Mouse (Mus musculus) lung, postnatal 0 days (tissue): ENCODE measurements around the gene Abhd17c. TPM values are rescaled to one million over a fixed set of nuclear protein-coding genes. Genes with fewer than 3 reads are reported as not detected.

ENCODE experiments used
- ATAC-seq: fragments of 200-750 bp; cut with Nextera tagmentation; 2 replicates; pipeline ENCODE4 v1.8.0; 2017; ENCODE audit warnings: moderate library complexity
- DNase-seq: peaks from one replicate; pipeline ENCODE4 v3.0.0-alpha.2; 2016; ENCODE audit warnings: low spot score
- H3K27ac ChIP-seq: fragments of 300-500 bp; sonication (generic); 2 replicates; pipeline ENCODE4 v1.5.1; 2014; ENCODE audit warnings: antibody characterized with exemption, mild to moderate bottlenecking, low read length, mixed read lengths
- H3K27me3 ChIP-seq: fragments of 300-500 bp; sonication (generic); replicated peaks from 2 replicates; pipeline ENCODE4 v1.6.1; 2014; ENCODE audit warnings: low read length, mixed read lengths; ENCODE audit not compliant: insufficient read depth
- H3K36me3 ChIP-seq: fragments of 300-500 bp; sonication (generic); 2 replicates; pipeline ENCODE4 v1.6.1; 2014; ENCODE audit warnings: low read length, mixed read lengths; ENCODE audit not compliant: insufficient read depth
- H3K4me1 ChIP-seq: fragments of 300-500 bp; sonication (generic); 2 replicates; pipeline ENCODE4 v1.6.1; 2014; ENCODE audit warnings: antibody characterized with exemption, low read depth, low read length, mixed read lengths; ENCODE audit not compliant: insufficient read depth
- H3K4me2 ChIP-seq: fragments of 300-500 bp; sonication (generic); replicated peaks from 2 replicates; pipeline ENCODE4 v1.6.1; 2014; ENCODE audit warnings: low read depth, mild to moderate bottlenecking, low read length, moderate library complexity, mixed read lengths
- H3K4me3 ChIP-seq: fragments of 300-500 bp; sonication (generic); 2 replicates; pipeline ENCODE4 v1.5.1; 2014; ENCODE audit warnings: low read depth, low read length
- H3K9ac ChIP-seq: fragments of 300-500 bp; sonication (generic); replicated peaks from 2 replicates; pipeline ENCODE4 v1.6.1; 2014; ENCODE audit warnings: low read depth, mild to moderate bottlenecking
- H3K9me3 ChIP-seq: fragments of 300-500 bp; sonication (generic); 2 replicates; pipeline ENCODE4 v1.6.1; 2016; ENCODE audit warnings: low read length, mixed read lengths
- CTCF ChIP-seq: IDR thresholded peaks from 2 replicates; pipeline ENCODE4 v1.5.1; 2016; ENCODE audit warnings: antibody characterized with exemption, mild to moderate bottlenecking
- EP300 ChIP-seq: IDR thresholded peaks from 2 replicates; pipeline ENCODE4 v1.6.1; 2016; ENCODE audit warnings: antibody characterized with exemption, mild to moderate bottlenecking, control low read depth
- WGBS: fragments of 180-500 bp; shearing (Covaris S2); extraction: QIAGEN DNeasy Blood & Tissue Kit; methylation state at CpG from one replicate; pipeline ENCODE4 v1.1.7; 2014; 5-methylcytosine and 5-hydroxymethylcytosine counted together
- polyA plus RNA-seq: library from polyadenylated mRNA; unstranded; fragments of >200 nt; fragmentation: Nextera tagmentation; extraction: Ambion mirVana; gene quantifications from 2 replicates; pipeline ENCODE4 v1.2.1, GENCODE M21; 2015

Gene Abhd17c
- polyA plus RNA-seq, 1 experiment from 2014 or later = 91.3 TPM

GRCm38 (mm10) chr7:84159414-84159813 lies 7.7 kb upstream of the Abhd17c start:
- Histone ChIP-seq H3K9ac (no peak overlapping the region), H3K4me2 (no peak overlapping the region), H3K27ac (no peak overlapping the region), H3K9me3 (no peaks in the 10 kb centered on the region), H3K27me3 (no peaks in the 10 kb centered on the region), H3K36me3 (no peaks in the 10 kb centered on the region), H3K4me3 (no peak overlapping the region), H3K4me1 (no peaks in the 10 kb centered on the region)
- ATAC-seq (no peak), DNase-seq (no peak)
- WGBS = 82% methylated on average over 2 of the region's 2 CpGs
- TF ChIP-seq EP300 = no peak
- TF ChIP-seq CTCF = no peak

DNA sequence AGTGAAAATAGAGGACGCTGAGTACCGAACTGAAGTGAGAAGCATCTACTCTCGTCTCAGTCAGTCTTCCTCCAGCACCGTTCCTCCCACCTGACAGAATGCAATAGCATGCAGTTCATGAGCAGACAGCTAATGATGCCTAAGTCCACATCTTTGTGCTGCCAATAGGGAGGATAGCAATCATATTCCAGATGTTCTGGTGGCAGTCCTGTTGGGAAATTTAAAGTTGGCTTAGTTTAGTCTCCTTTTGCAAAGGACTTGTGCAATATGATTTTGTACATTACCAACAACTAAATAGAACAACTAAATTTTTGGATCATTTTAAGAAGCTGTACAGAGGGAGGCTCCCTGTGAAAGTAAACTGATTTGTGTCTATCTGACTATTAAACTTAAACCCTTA lies 2.1 kb upstream of the Abhd17c start:
- no peaks in the 10 kb centered on the region for H3K36me3 ChIP-seq
- H3K9me3 ChIP-seq = no peaks in the 10 kb centered on the region
- 77% methylated on average over 4 of the region's 4 CpGs for WGBS
- TF ChIP-seq CTCF (no peak), EP300 (0 out of 2 replicates have a peak, but pooled peaks have one; percentile 46)
- ATAC-seq (no peak), DNase-seq (peak; percentile 73)
- H3K4me3 ChIP-seq = no peak overlapping the region
- no peak overlapping the region for H3K9ac ChIP-seq
- 0 out of 2 replicates have a peak overlapping the region, but pooled peaks have one; percentile 4 for H3K27ac ChIP-seq
- peaks cover 3% of the 10 kb centered on the region; the same call in 1 of the 2 replicates for H3K4me1 ChIP-seq
- no peak overlapping the region for H3K4me2 ChIP-seq
- no peaks in the 10 kb centered on the region for H3K27me3 ChIP-seq

GRCm38 (mm10) chr7:84152821-84153220 lies 1.1 kb upstream of the Abhd17c start:
- no peak for ATAC-seq
- DNase-seq = no peak
- no peaks in the 10 kb centered on the region for H3K27me3 ChIP-seq
- H3K4me3 ChIP-seq = no peak overlapping the region
- H3K9ac ChIP-seq = no peak overlapping the region
- no peak overlapping the region for H3K27ac ChIP-seq
- peaks cover 13% of the 10 kb centered on the region; the same call in 1 of the 2 replicates for H3K4me1 ChIP-seq
- WGBS = 72% methylated on average over 4 of the region's 4 CpGs
- no peak for TF ChIP-seq EP300
- no peak overlapping the region for H3K4me2 ChIP-seq
- no peaks in the 10 kb centered on the region for H3K36me3 ChIP-seq
- no peaks in the 10 kb centered on the region for H3K9me3 ChIP-seq

GRCm38 (mm10) chr7:84152374-84152773 lies 681 bp upstream of the Abhd17c start:
- 59% methylated on average over 6 of the region's 6 CpGs for WGBS
- no peak overlapping the region for H3K9ac ChIP-seq
- ATAC-seq = no peak
- peak overlapping the region; percentile 83 for H3K4me2 ChIP-seq
- no peaks in the 10 kb centered on the region for H3K27me3 ChIP-seq
- H3K27ac ChIP-seq = 0 out of 2 replicates have a peak overlapping the region, but pooled peaks have one; percentile 26
- peaks cover 17% of the 10 kb centered on the region; the same call in 1 of the 2 replicates for H3K4me1 ChIP-seq
- DNase-seq = no peak
- H3K36me3 ChIP-seq = no peaks in the 10 kb centered on the region
- peak overlapping the region; percentile 96 for H3K4me3 ChIP-seq
- TF ChIP-seq CTCF (0 out of 2 replicates have a peak, but pooled peaks have one; percentile 0), EP300 (no peak)
- H3K9me3 ChIP-seq = no peaks in the 10 kb centered on the region

- Histone ChIP-seq H3K4me3 (peak overlapping the region; percentile 96), H3K9me3 (no peaks in the 10 kb centered on the region), H3K36me3 (no peaks in the 10 kb centered on the region), H3K9ac (peak overlapping the region; percentile 82), H3K4me1 (peaks cover 21% of the 10 kb centered on the region; the same call in 1 of the 2 replicates), H3K27ac (peak overlapping the region; percentile 97), H3K4me2 (peak overlapping the region; percentile 83), H3K27me3 (no peaks in the 10 kb centered on the region)
- peak; percentile 97 for DNase-seq
- under 1% methylated on average over 26 of the region's 55 CpGs for WGBS
- TF ChIP-seq EP300 (no peak), CTCF (peak; percentile 6; the same call in 1 of the 2 replicates)
- ATAC-seq = peak; percentile 96
Measured at GRCm38 (mm10) chr7:84151960-84152334, 254 bp upstream of the Abhd17c start.

GRCm38 (mm10) chr7:84150361-84151000 lies 1.2 kb downstream of the Abhd17c start:
- H3K4me1 ChIP-seq = peaks cover 21% of the 10 kb centered on the region; the same call in 1 of the 2 replicates
- ATAC-seq = no peak
- H3K4me2 ChIP-seq = peak overlapping the region; percentile 83
- H3K36me3 ChIP-seq = no peaks in the 10 kb centered on the region
- no peak for TF ChIP-seq CTCF
- 0 out of 2 replicates have a peak, but pooled peaks have one; percentile 19 for TF ChIP-seq EP300
- peak overlapping the region; percentile 96 for H3K4me3 ChIP-seq
- peak overlapping the region; percentile 97 for H3K27ac ChIP-seq
- H3K27me3 ChIP-seq = no peaks in the 10 kb centered on the region
- 5% methylated on average over 13 of the region's 13 CpGs for WGBS
- peak; percentile 54 for DNase-seq
- peak overlapping the region; percentile 82 for H3K9ac ChIP-seq
- H3K9me3 ChIP-seq = no peaks in the 10 kb centered on the region
